Mouse (Mus musculus) 3T3-L1 (cell line): ENCODE measurements around the gene Spock1.

Experiments used
- DNase-seq: peaks from one replicate; pipeline ENCODE4 v3.0.0-alpha.2; 2015; ENCODE audit warnings: low read depth, low spot score

Gene Spock1

GRCm38 (mm10) chr13:57732251-57732650 is 175.9 kb downstream of the Spock1 start:
- DNase-seq: no peak

GRCm38 (mm10) chr13:57727716-57728115 is 180.4 kb downstream of the Spock1 start:
- DNase-seq: no peak

- DNase-seq: no peak
Observed at GRCm38 (mm10) chr13:57726654-57727053, 181.5 kb downstream of the Spock1 start.

GRCm38 (mm10) chr13:57722329-57722936 is 185.7 kb downstream of the Spock1 start:
- no peak for DNase-seq

- DNase-seq: no peak
Observed at GRCm38 (mm10) chr13:57721524-57722279, 186.4 kb downstream of the Spock1 start.

GRCm38 (mm10) chr13:57718087-57718486 is 190.0 kb downstream of the Spock1 start:
- DNase-seq: no peak

GRCm38 (mm10) chr13:57712910-57713309 is 195.2 kb downstream of the Spock1 start:
- no peak for DNase-seq

- no peak for DNase-seq
Observed at GRCm38 (mm10) chr13:57708425-57708824, 199.7 kb downstream of the Spock1 start.

- DNase-seq: no peak
Observed at GRCm38 (mm10) chr13:57702966-57703365, 205.2 kb downstream of the Spock1 start.

- DNase-seq: no peak
Observed at GRCm38 (mm10) chr13:57696685-57697084, 211.4 kb downstream of the Spock1 start.

GRCm38 (mm10) chr13:57688926-57689325 is 219.2 kb downstream of the Spock1 start:
- no peak for DNase-seq

- no peak for DNase-seq
Observed at GRCm38 (mm10) chr13:57686437-57686836, 221.7 kb downstream of the Spock1 start.

GRCm38 (mm10) chr13:57685201-57685600 is 222.9 kb downstream of the Spock1 start:
- DNase-seq: no peak

GRCm38 (mm10) chr13:57679591-57679990 is 228.5 kb downstream of the Spock1 start:
- no peak for DNase-seq

- no peak for DNase-seq
Observed at GRCm38 (mm10) chr13:57676820-57677219, 231.3 kb downstream of the Spock1 start.

GRCm38 (mm10) chr13:57673399-57673798 is 234.7 kb downstream of the Spock1 start:
- DNase-seq: no peak

- no peak for DNase-seq
Observed at GRCm38 (mm10) chr13:57672762-57673161, 235.4 kb downstream of the Spock1 start.

GRCm38 (mm10) chr13:57671919-57672318 is 236.2 kb downstream of the Spock1 start:
- no peak for DNase-seq

GRCm38 (mm10) chr13:57671322-57671721 is 236.8 kb downstream of the Spock1 start:
- no peak for DNase-seq

- no peak for DNase-seq
Observed at GRCm38 (mm10) chr13:57667621-57668020, 240.5 kb downstream of the Spock1 start.

GRCm38 (mm10) chr13:57666173-57666842 is 241.8 kb downstream of the Spock1 start:
- DNase-seq: no peak

GRCm38 (mm10) chr13:57662554-57662953 is 245.6 kb downstream of the Spock1 start:
- no peak for DNase-seq

- DNase-seq: no peak
Observed at GRCm38 (mm10) chr13:57660523-57660922, 247.6 kb downstream of the Spock1 start.
